Mouse (Mus musculus) limb, embryonic 14.5 days (tissue): ENCODE results near the gene Fyn. TPM values are rescaled to one million over a fixed set of nuclear protein-coding genes. Genes with fewer than 3 reads are reported as not detected.

Experiments
- ATAC-seq: fragments of 200-750 bp; cut with Nextera tagmentation; 2 replicates; pipeline ENCODE4 v1.8.0; 2017; ENCODE audit warnings: low read depth, moderate number of reproducible peaks, moderate TSS enrichment; ENCODE audit not compliant: low FRiP score
- DNase-seq: peaks from one replicate; pipeline ENCODE4 v3.0.0-alpha.2; 2015; ENCODE audit warnings: low spot score
- H3K27ac ChIP-seq: fragments of 300-500 bp; sonication (generic); replicated peaks from 2 replicates; pipeline ENCODE4 v1.5.1; 2014; ENCODE audit warnings: low read depth, mild to moderate bottlenecking, low read length, moderate library complexity, mixed read lengths
- H3K27me3 ChIP-seq: fragments of 300-500 bp; sonication (generic); 2 replicates; pipeline ENCODE4 v1.6.1; 2014; ENCODE audit warnings: low read length, mixed read lengths; ENCODE audit not compliant: control insufficient read depth, insufficient read depth
- H3K36me3 ChIP-seq: fragments of 300-500 bp; sonication (generic); 2 replicates; pipeline ENCODE4 v1.6.1; 2014; ENCODE audit warnings: mild to moderate bottlenecking, low read length, moderate library complexity, mixed read lengths; ENCODE audit not compliant: control insufficient read depth, insufficient read depth
- H3K4me1 ChIP-seq: fragments of 300-500 bp; sonication (generic); 2 replicates; pipeline ENCODE4 v1.6.1; 2014; ENCODE audit warnings: antibody characterized with exemption, low read length, mixed read lengths; ENCODE audit not compliant: control insufficient read depth, insufficient read depth
- H3K4me2 ChIP-seq: fragments of 300-500 bp; sonication (generic); replicated peaks from 2 replicates; pipeline ENCODE4 v1.6.1; 2014; ENCODE audit warnings: low read depth, mild to moderate bottlenecking, low read length, moderate library complexity; ENCODE audit not compliant: severe bottlenecking
- H3K4me3 ChIP-seq: fragments of 300-500 bp; sonication (generic); replicated peaks from 2 replicates; pipeline ENCODE4 v1.5.1; 2014; ENCODE audit warnings: low read length
- H3K9ac ChIP-seq: fragments of 300-500 bp; sonication (generic); 2 replicates; pipeline ENCODE4 v1.6.1; 2014; ENCODE audit warnings: mild to moderate bottlenecking, low read depth, low read length, moderate library complexity; ENCODE audit not compliant: severe bottlenecking
- H3K9me3 ChIP-seq: fragments of 300-500 bp; sonication (generic); 2 replicates; pipeline ENCODE4 v1.6.1; 2016; ENCODE audit warnings: low read length; ENCODE audit not compliant: control insufficient read depth
- POLR2A ChIP-seq: fragments of 200-500 bp; IDR thresholded peaks from 2 replicates; pipeline ENCODE4 v1.8.0; 2012; ENCODE audit warnings: inconsistent platforms, mild to moderate bottlenecking, moderate library complexity, borderline replicate concordance; ENCODE audit not compliant: insufficient read depth, insufficient read length; ENCODE audit errors: extremely low read depth
- WGBS: fragments of 180-500 bp; shearing (Covaris S2); extraction: QIAGEN DNeasy Blood & Tissue Kit; methylation state at CpG from one replicate; pipeline ENCODE4 v1.1.7; 2014; 5-methylcytosine and 5-hydroxymethylcytosine counted together
- polyA plus RNA-seq, 2 experiments: library from polyadenylated mRNA; depleted of rRNA in 1 of 2; stranded (reverse) in 1 of 2; unstranded in 1 of 2; fragments of >200 nt; fragmentation: Nextera tagmentation in 1 of 2; extraction: Ambion mirVana in 1 of 2; gene quantifications; 2 replicates each; pipeline versions ENCODE4 v1.2.1 to v1.2.3; 2012 to 2014

Fyn gene
- polyA plus RNA-seq, 2 experiments: 51.5 to 58.4 TPM

DNA sequence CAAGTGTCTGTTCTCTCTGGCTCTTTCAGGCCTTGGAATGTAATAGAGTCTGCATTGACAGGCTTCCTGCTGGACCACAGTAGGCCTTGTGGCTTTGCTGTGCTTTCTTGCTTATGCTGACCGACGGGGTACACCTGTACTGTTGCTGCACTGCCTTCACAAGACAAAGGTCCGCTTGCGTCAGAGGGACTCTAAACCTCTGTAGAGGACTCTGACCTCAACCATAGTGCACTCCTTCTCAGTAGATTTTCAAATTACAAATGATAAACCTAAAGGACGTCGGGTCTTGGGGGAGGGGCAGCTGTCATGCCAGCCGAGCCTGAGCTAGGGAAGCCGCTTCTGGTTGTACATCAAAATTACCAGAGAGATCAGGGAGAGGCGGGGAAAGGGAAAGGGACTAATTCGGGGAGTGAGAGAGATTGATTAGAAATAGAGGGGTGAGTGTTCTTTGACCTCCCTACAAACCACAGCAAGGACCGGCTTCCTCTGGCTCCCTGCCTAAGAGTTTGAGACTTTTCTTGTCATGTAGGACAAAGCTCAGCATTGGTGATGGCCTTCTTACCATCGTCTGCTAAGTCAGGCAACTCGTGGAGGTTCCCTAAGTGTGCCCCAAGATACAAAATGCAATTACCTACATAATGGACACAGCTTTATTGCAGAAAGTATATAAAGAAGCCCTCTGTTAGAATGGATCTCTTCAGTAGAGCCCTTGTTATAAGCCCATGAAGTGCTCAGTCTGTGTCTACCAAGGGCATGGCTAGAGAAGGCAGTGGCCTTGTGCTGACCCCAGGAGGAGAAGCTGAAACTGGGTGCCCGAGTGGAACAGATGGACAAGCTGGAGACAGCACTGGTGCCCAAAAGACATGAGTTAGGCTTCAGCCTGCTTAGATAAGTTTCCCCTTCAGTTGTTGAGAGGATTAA is 64.3 kb downstream of the Fyn start:
- H3K9ac ChIP-seq: no peak overlapping the region
- no peaks in the 10 kb centered on the region for H3K27me3 ChIP-seq
- H3K4me3 ChIP-seq: no peak overlapping the region
- 68% methylated on average over 14 of the region's 14 CpGs for WGBS
- H3K27ac ChIP-seq: no peak overlapping the region
- no peak for TF ChIP-seq POLR2A
- H3K36me3 ChIP-seq: no peaks in the 10 kb centered on the region
- no peak overlapping the region for H3K4me2 ChIP-seq
- ATAC-seq: no peak
- H3K4me1 ChIP-seq: peaks cover 5% of the 10 kb centered on the region; the same call in 1 of the 2 replicates
- DNase-seq: no peak
- H3K9me3 ChIP-seq: no peaks in the 10 kb centered on the region

DNA sequence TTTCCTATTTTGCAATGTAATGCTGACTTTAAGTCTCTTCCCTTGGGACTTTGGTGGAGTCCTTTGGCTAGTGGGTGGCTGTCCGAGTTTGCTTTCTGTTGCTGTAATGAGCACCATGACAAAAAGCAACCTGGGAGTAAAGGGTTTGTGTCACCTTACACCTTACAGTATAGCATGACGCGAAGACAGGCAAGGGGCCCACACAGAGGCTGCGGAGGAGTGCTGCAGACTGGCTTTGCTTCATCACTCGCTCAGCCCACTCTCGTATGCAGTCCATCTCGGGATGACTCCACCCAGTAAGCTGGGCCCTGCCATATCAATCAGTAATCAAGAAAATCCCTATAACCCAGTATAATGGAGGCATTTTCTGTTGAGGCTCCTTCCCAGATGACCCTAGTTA is 65.2 kb downstream of the Fyn start:
- H3K27me3 ChIP-seq: no peaks in the 10 kb centered on the region
- H3K9ac ChIP-seq: no peak overlapping the region
- H3K27ac ChIP-seq: no peak overlapping the region
- WGBS: 83% methylated on average over 7 of the region's 7 CpGs
- no peaks in the 10 kb centered on the region for H3K36me3 ChIP-seq
- no peak for DNase-seq
- H3K4me1 ChIP-seq: peaks cover 5% of the 10 kb centered on the region
- no peak overlapping the region for H3K4me3 ChIP-seq
- H3K4me2 ChIP-seq: no peak overlapping the region
- no peak for ATAC-seq
- no peak for TF ChIP-seq POLR2A
- no peaks in the 10 kb centered on the region for H3K9me3 ChIP-seq

DNA sequence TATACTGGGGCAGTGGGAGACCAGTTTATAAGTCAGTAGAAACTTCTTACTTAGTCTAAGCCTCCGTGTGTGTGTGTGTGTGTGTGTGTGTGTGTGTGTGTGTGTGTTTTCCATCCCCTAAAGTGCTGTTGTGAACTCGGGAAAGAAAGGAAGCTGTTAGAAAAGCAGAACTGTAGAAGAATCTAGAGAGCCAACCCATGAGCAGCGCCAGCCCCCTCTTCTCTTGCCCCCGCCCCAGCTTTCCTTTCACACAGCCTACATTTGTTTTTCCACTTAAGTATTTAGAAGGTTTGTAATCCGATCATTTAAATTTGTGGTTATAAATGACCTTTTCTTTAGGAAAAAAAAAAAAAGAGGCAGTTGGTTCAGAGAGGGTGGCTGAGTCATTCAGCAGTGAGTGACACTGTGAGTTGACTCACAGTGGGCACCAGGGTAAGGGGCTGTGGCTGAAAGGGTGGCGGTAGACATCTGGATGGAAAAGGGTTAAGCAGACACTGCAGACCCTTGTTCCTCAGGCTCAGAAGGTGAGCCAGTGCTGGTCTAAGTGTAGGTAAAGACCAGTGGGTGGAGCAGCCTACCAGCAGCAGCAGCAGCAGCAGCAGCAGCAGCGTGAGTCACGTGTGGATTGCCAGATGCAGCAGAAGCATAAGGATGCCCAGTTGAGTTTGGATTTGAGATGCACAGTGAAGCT is 66.2 kb downstream of the Fyn start:
- H3K4me1 ChIP-seq: peaks cover 7% of the 10 kb centered on the region
- H3K4me2 ChIP-seq: no peak overlapping the region
- H3K4me3 ChIP-seq: no peak overlapping the region
- WGBS: 44% methylated on average over 8 of the region's 8 CpGs
- ATAC-seq: no peak; the same call in 1 of the 2 replicates
- no peaks in the 10 kb centered on the region for H3K36me3 ChIP-seq
- no peak overlapping the region for H3K9ac ChIP-seq
- no peak overlapping the region for H3K27ac ChIP-seq
- H3K9me3 ChIP-seq: no peaks in the 10 kb centered on the region
- H3K27me3 ChIP-seq: no peaks in the 10 kb centered on the region
- no peak for DNase-seq
- TF ChIP-seq POLR2A: no peak

DNA sequence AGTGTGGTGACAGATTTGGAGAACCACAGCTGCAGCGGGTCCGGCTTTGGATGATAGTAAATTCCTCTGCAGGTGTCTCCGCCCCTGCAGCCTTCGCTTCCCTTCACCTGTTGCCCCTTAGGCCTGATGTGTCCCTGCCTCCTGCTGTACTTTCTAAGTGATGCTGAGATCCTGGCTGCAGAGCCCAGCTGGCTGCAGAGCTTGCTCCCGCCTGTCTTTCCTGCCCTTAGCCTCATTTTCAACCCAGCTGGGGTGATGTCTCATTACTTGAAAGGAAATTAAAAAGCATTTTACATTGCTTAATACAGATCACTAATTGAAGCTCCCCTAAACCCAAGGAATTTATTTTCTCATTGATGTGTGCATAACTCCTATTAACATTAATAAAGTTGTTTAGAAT is 70.2 kb downstream of the Fyn start:
- ATAC-seq: no peak
- H3K27me3 ChIP-seq: no peaks in the 10 kb centered on the region
- no peak overlapping the region for H3K27ac ChIP-seq
- no peak overlapping the region for H3K4me2 ChIP-seq
- no peak for DNase-seq
- no peaks in the 10 kb centered on the region for H3K9me3 ChIP-seq
- WGBS: 33% methylated on average over 5 of the region's 5 CpGs
- no peak overlapping the region for H3K4me3 ChIP-seq
- H3K9ac ChIP-seq: no peak overlapping the region
- peaks cover 7% of the 10 kb centered on the region for H3K4me1 ChIP-seq
- no peaks in the 10 kb centered on the region for H3K36me3 ChIP-seq
- TF ChIP-seq POLR2A: no peak

DNA sequence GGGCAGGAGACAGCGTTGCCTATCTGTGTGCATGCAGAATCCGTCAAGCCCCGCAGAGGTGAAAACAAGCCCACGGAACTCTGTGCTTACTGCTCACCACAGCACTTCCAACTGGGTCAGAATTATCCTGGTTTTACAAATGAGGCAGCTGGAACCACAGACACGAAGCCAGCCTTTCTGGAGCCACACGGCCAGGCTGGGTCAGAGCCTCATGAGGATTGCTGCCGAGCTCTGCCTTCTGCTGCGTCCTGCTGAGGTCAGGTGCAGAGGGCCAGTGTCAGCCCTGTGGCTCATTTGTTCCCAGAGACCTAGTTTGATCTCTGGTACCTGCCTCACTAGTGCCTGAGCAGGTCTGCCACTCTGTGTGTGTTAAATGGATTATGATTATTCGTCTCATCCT is 71.9 kb downstream of the Fyn start:
- 80% methylated on average over 9 of the region's 9 CpGs for WGBS
- no peaks in the 10 kb centered on the region for H3K36me3 ChIP-seq
- no peak for DNase-seq
- no peak for TF ChIP-seq POLR2A
- no peak overlapping the region for H3K9ac ChIP-seq
- peaks cover 3% of the 10 kb centered on the region; the same call in 1 of the 2 replicates for H3K4me1 ChIP-seq
- ATAC-seq: no peak
- no peak overlapping the region for H3K27ac ChIP-seq
- H3K27me3 ChIP-seq: no peaks in the 10 kb centered on the region
- H3K9me3 ChIP-seq: no peaks in the 10 kb centered on the region
- no peak overlapping the region for H3K4me2 ChIP-seq
- no peak overlapping the region for H3K4me3 ChIP-seq
